Mouse (Mus musculus): Measurements from ENCODE around the gene Gm49368.
A peak's percentile ranks its signal among the peaks of the same experiment; 100 is the strongest.

The Gm49368 gene

DNA sequence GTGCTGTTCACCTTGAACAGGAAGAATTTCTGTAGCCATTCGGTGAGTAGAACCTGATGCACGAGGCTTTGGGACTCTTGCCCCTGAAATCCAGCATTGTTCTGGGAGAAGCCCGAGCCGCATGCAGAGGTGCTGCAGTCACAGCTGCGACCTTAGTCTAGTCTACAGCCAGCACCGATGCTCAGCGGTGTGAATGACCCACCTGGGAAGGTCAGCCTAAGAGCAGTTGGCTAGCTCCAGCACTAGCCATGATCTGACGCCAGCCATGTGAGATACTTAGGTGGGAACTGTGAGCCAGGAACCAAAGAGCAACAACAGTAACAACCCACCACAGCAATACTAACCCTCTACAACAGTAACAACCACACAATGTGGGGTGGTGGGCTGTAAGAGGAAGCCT, 4.6 kb upstream of the Gm49368 start:
- DNase-seq (ENCODE audit: low spot score): no peak

DNA sequence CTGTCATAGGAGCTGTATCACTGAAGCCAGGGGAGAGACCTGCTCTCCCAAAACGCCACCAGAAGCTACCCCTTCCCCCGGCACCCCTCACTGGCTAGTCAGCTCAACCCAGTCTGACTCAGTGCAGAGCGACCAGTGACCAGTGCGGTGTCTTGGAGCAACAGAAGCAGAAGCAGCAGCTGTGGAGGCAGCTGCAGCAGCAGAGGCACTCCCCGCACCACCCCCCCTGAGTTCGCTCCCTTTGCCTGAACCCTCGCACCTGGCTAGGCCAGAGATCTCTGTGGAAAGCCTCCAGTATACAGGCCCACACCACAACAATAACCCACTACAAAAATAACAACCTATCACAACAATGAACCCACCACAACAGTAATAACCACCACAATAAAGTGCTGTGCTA, 3.9 kb upstream of the Gm49368 start:
- no peak for DNase-seq (ENCODE audit: low spot score)

DNA sequence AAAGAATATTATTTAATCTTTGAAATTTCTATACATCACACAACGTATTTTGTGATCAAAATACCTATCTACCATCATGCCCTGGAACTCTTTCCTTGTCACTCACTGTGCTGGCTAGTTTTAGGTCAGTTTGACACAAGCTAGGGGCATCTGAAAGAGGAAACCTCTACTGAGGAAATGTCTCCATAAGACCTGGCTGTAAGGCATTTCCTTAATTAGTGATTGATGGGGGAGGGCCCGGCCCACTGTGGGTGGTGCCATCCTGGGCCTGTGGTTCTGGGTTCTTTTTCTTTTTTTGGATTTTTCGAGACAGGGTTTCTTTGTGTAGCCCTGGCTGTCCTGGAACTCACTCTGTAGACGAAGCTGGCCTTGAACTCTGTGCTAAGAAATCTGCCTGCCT, 3.4 kb upstream of the Gm49368 start:
- no peak for DNase-seq (ENCODE audit: low spot score)

DNA sequence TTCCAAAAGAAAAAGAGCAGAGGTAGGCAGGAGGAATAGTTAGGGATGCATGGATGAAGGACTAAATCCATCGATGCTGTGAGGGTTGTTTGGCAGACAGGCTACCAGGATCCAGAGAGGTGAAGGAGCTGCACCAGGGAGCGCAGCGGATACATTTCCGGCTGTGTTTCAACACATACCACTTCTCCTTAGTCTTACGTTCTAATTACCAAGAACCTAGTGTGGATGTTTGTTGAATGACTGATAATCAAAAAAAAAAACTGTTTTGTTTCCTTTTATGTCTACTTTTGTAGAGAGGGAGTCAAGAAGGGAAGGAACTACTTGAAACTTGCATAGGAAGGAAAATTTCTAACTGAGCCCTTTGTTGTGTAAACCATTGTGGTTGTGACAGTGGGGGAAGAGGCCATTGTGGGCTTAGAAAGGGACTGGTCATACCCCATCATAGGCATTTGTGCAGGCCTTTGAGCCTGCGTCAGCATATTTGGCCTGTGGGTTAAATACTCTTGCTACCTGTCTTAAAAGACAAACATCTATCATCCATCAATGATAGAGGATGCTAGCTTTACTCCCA, 813 bp downstream of the Gm49368 start:
- DNase-seq (ENCODE audit: low spot score): no peak

DNA sequence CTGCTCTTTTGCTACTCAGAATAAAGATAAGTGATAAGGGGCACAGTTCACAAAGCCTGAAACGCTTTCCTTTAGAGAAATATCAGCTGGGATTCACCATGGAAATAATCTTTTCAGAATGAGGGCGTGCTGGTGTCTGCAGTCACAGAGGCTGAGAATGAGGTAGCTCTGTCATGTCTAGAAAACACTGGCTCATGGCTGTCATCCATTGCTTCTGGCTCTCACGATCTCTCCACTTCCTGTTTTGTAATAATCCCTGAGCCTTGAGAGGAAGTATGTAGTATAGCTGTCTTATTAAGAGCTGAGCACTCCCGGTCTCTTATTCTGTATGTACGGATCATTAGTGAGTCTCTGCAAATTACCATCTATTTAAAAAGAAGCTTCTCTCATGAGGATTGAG, 3.1 kb downstream of the Gm49368 start:
- DNase-seq (ENCODE audit: low spot score): no peak

DNA sequence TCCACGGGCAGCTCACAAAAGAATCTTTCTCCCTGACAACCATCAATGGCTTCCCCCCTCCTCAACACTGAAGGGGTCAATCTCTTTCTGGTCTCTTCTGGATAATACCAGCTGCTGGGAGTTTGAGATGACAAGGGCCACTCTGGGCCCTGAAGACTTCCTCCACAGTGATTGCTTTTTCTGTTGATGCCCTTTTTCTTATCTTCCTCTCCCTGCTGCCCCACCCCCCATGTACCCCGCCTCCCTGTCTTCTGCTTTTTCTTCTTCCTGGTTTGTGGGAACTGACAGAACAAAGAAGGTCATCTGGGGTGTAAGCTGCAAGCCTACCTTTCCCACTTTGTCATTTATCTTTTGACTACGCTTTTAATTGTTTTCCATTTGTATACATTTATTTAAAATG, 5.4 kb downstream of the Gm49368 start:
- no peak for DNase-seq (ENCODE audit: low spot score)

DNA sequence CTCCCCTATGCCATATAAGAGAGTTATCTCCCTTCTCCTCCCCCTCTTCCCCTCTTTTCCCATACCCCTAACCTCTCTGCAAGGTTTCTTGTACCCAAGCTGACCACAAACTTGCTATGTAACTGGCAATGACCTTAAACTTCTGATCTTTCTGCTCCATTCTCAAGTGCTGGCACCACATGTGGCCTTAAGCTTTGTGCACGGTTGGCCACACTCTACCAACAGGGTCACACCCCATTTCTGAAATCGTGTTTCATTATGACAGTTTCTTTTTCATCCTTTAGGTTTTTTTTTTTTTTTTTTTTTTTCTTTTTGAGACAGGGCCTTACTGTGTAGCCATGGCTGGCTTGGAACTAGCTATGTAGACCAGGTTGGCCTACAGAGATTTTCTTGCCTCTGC, 7.4 kb downstream of the Gm49368 start:
- DNase-seq (ENCODE audit: low spot score): no peak

DNA sequence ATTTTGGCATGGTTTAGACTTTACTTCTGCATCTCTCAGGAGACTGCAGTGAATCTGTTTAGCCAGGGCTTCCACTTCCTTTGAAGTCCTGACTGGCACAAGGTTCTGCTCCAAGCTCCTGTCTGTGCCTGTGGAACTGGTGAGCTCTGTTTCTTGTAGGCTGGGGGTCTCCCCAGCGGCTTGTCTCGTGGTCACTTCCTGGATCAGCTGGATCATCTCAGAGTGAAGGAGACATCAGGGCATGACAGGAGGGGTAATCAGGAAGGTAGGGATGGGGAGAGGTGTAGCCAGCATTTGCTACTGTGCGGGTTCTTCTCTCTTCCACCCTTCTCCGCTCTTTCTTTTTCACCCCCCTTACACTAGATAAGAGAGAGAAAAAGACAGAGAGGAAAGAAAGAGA, 9.3 kb downstream of the Gm49368 start:
- DNase-seq (ENCODE audit: low spot score): no peak

DNA sequence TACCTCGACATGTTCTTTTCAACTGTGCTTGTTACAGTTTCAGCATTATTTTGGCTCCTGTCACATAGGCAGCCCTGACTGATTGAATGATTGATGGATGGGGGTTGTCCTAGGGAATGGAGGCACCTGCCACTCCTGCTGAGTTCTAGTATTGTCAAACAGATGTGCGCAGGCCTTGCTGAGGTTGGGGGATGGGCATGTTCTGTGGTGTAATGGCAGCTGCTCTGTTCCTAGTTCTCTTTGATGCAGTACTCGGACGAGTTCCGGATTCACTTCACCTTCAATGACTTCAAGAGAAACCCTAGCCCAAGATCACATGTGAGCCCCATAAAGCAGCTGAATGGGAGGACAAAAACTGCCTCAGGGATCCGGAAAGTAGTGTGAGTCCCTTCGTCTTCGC, 17.5 kb downstream of the Gm49368 start:
- DNase-seq (ENCODE audit: low spot score): no peak

DNA sequence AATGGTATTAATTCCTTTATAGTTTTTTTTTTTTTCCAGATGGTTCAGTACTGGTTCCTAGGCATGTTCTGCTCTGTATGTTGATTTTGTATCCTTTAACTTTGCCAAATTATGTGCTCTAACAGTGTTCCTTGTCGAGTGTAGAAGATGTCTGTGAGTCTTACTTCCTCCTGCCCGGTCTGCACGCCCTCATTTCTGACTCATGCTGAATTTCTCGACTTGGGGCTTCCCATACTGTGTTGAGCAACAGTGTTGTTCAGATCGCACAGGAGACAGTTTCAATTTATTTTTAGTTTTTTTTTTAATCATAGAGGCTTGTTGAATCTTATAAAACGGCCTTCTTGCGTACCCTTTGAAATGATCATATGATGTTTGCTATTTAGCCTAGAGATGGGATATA, 26.7 kb downstream of the Gm49368 start:
- DNase-seq (ENCODE audit: low spot score): no peak

DNA sequence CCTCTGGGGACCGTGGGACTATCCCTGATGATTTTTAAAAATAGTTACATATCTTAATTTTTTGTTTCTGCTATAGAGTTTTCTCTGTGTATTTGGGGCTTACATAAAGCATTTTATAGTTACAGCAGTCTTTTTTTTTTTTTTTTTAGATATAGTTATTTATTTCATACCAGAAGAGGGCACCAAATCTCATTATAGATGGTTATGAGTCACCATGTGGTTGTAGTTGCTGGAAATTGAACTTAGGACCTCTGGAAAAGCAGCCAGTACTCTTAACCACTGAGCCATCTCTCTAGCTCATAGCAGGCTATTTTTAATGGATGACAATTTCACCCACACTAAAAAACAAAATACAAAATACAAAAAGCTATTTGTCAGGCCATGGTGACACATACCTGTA, 35.7 kb downstream of the Gm49368 start:
- no peak for DNase-seq (ENCODE audit: low spot score)

DNA sequence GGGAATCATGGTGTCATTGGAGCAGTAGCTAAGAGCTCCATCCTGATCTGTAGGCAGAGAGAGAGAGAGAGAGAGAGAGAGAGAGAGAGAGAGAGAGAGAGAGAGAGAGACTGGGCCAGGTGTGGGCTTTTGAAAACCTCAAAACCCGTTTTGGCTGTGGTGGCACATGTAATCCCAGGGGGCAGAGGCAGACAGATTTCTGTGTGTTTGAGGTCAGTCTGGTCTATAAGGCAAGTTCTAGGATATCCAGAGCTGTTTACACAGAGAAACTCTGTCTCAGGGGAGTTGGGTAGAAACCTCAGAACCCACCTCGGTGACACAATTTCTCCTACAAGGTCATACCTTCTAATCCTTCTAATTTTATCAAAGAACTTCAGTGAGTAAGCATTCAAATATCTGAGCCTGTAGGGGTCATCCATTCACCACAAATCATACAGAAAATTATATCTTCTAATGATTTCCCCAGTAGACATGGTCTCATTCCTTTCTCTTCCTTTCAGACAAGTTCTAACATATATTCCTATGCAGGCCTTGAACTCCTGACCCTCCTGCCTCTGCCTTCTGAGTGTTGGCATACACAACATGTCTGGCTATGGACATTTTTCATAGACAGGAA, 38.4 kb downstream of the Gm49368 start:
- DNase-seq (ENCODE audit: low spot score): no peak

DNA sequence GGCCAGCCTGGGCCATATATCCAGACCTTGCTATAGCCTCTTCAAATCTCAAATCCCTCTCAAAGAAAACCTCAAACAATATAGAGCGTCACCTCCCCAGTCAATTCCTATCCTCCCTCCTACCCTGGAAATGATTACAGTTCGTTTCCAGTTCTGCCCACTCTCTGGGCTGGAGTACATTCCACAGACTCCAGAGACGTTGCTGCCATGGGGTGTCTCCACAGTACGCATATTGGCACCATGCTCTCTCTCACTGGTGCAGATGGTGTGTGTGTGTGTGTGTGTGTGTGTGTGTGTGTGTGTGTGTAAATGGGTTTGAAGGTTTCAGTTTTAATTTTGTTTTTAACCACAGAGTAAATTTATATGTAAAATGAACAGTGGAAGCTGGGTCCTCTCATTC, 42.8 kb downstream of the Gm49368 start:
- DNase-seq (ENCODE audit: low spot score): peak; percentile 34

DNA sequence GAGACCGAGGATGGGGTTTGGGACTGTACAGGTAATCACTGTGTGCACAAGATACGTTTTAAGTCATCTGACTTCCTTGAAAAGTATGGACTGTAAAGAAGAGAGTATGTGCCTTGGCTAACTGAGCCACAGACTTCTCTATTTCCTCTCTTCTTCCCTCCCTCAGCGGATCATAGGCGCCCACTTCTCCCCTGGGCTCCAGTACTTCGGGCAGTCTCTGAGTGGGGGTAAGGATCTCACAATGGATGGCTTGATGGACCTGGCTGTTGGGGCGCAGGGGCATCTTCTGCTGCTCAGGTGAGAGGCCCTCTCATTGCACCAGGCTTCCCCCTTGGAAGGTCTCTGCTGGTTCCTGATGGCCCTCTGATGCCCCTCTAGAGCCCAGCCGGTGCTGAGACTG, 45.0 kb downstream of the Gm49368 start:
- peak; percentile 31 for DNase-seq (ENCODE audit: low spot score)

DNA sequence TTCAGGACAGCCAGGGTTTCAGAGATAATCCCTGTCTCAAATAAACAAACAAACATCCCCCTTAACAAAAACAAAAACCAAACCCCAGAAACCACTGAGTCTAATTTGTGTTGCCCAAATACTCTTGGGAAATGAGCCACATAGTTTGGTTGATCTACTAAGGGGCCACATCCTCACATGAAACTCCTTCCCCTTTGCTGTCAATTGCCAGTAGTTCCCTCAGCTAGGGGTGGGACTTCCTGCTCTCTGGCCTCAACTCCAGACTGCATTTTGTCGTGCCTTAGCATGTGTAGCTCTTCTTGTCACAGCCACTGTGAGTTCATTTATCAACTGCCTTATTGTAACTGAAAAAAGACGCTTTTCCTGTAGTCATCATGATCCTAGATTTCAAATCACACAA, 47.8 kb downstream of the Gm49368 start:
- no peak for DNase-seq (ENCODE audit: low spot score)

DNA sequence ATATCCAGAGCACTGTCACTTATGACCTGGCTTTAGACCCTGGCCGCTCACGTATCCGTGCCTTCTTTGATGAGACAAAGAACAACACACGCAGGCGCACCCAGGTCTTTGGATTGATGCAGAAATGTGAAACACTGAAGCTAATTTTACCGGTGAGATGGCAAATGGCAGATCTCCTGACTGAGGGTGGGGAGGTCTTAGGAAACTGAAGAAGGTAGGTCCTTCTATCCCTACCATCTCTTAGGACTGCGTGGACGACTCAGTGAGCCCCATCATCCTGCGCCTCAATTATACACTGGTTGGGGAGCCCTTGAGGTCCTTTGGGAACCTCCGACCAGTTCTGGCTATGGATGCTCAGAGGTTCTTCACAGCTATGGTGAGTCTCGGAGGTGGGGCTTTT, 49.6 kb downstream of the Gm49368 start:
- DNase-seq (ENCODE audit: low spot score): no peak

DNA sequence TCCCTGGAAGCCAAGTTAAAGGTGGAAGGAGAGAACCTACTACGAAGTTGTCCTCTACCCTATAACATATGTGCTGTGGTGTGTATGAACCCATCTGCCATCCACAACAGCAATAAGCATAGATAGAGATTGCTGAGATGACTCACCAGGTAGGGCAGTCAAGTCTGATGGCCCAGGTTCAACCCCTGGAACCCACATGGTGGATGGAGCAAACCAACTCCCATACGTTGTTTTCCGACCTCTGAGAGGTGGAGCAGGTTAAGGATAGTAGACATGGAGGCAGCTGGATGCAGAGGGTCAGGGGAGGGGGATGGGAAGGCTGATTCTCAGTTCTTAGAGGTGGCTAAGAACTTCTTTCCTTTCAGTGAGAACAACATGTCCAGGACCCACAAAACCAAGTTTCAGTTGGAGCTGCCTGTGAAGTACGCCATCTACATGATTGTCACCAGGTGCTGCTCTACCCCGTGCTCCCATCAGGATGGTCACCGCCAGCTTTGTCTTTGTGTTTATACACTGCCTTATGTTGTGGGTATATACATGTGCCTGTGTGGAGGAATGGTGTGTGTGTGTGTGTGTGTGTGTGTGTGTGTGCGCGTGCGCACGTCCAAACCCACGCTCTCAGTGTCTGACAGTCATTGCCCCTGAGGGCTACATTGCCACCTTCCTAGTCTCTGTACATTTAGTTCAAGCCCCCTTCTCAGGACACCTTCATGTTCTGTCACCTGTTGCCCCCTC, 52.1 kb downstream of the Gm49368 start:
- no peak for DNase-seq (ENCODE audit: low spot score)

DNA sequence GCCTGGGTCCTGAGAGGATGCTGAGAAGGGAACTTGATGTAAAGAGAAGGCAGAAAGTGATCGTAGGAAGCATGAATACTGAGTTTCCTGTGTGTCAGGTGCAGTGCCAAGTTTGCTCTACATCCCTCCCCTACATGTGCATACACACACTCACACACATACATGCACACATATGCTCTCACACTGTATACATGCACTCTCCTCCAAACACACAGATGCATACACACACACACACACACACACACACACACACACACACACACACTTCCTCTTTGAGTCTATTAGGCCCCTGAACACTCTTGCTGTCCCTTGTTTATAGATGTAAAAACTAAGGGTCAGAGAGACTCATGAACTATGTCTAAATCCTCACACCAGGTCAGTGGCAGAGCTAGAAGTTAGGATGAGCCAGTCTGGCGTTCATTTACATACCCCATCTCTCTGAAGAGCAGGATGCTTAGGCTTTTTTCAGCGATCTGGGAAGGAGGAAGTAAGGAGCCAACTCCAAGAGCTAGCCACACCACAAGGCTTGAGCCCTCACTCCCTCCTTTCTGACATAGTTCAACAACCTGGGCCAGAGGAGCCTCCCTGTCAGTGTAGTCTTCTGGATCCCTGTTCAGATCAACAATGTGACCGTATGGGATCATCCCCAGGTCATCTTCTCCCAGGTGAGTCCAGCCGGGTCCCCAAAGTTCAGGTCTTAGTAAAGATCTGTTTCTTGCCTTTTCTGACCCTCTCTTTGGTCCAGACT, 52.9 kb downstream of the Gm49368 start:
- no peak for DNase-seq (ENCODE audit: low spot score)

DNA sequence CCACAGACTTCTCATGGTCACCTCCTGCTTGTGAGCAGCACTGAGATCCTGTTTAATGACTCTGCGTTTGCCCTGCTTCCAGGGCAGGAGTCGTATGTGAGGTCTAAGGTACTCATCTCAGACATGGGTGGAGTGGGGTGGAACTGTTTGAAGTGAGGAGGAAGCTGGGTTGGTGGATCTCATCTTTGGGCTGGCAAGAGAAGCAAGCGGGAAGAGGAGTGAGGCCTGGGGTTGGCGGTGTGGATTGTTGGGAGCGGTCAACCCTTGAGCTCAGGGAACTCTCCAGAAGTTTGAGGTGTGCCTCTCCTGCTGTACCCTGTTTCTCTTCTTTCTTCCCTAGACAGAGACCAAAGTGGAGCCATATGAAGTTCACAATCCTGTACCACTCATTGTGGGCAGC, 53.9 kb downstream of the Gm49368 start:
- no peak for DNase-seq (ENCODE audit: low spot score)

DNA sequence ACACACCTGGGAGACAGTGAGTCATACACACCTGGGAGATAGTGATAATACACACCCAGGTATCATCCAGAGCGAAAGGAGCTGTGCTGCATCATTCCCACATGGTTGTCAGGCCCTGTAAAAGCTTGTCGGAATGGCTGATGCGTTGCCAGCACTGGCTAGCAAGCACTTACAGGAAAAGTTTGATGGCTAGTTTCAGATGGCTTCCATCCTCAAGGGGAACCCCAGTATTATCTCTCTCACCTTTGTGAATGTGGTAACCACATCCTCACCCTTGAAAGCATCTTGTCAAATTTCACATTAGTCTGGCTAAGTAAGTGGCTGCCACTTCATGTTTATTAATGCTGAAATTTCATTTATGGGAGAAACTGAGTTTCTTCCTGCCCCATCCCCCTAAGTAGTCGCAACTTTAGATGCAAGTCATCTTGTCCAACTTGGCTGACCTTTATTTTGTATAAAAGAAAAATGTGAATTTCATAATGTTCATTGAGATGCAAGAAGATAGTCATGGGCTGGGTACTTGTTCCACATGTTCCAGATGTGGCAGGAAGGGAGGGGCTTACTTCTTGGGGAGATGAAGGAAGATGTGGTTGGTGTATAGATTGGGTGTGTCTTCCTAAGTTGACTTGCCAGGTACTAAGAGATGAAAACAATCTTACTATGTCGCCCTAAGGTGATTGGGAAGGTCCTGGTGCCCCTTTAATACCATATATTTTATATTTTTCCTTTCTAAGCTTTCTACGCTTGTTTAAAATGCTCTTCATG, 57.4 kb downstream of the Gm49368 start:
- DNase-seq (ENCODE audit: low spot score): no peak

DNA sequence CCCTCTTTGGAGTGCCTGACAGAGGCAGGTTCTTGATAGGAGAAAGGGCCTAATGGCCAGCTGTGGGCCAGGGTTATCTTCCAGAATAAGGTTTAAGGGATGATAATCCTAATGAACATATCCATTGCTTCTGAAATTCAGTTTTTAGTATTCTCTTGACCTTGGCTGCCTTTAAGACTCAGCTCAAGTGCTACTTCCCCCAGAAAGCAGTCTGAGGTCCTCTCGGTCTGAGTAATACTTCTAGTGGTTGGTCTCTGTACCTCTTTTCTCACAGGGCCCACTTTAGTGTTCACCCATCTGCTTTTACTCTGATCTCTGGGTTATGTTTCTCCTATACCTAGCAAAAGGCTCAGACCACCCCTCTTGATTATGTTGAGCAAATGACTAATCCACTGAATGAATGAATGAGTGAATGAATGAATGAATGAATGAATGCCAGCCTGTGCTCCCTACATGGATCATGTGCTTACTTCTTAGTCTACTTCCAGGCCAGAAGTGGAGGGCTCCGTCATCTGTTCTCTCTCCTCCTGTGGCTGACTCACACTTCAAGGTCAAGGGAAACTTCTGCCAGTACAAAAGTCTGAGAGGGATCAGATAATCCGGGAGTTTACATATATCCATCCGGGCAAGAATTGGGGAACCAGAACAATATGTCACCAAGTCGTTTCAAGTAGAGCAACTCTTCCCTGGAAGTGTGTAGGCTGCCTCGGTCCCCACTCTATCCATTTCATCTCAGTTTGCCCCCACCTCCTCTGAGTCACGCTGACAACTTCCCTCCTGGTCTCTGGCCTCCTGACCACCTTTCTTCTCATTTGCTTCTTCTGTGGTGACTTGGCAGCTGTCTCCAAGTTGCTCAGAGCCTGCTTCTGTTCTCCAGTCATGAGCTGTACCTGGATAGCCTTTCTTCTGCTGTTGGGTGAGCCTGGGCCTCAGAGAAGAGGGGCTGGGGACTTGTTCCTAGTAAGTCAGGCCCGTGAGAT, 66.5 kb downstream of the Gm49368 start, which contains the start of gene Itgax:
Itgax (plus strand) TSS at position 807 of the 980 bp plus-strand sequence.
- no peak for DNase-seq (ENCODE audit: low spot score)

All from testis, postnatal 10 days (tissue).